Mouse (Mus musculus): ENCODE measurements around the gene Gmppa. TPM values are rescaled to one million over a fixed set of nuclear protein-coding genes. Genes with fewer than 3 reads are reported as not detected.

Gene Gmppa
- total RNA-seq, 2 experiments from 2014 or later: 65.0 to 69.4 TPM

GRCm38 (mm10) chr1:75458025-75458788 is 22.5 kb downstream of the Gmppa start:
- DNase-seq (ENCODE audit: extremely low spot score in 1 of 2, low spot score in 2 of 2): peak; percentile 57 to 62
- intact Hi-C loops (cut with DNase I): loop anchor here (2.0 kb wide), 1 partner anchor 13 kb away; no protein-coding TSS in a partner anchor
- no peak; the same call in 1 of the 2 replicates for TF ChIP-seq CTCF (IDR thresholded peaks at IDR 0.05)
- Histone ChIP-seq H3K4me3 (peak overlapping the region; percentile 43), H3K27ac (peak overlapping the region; percentile 88)

DNA sequence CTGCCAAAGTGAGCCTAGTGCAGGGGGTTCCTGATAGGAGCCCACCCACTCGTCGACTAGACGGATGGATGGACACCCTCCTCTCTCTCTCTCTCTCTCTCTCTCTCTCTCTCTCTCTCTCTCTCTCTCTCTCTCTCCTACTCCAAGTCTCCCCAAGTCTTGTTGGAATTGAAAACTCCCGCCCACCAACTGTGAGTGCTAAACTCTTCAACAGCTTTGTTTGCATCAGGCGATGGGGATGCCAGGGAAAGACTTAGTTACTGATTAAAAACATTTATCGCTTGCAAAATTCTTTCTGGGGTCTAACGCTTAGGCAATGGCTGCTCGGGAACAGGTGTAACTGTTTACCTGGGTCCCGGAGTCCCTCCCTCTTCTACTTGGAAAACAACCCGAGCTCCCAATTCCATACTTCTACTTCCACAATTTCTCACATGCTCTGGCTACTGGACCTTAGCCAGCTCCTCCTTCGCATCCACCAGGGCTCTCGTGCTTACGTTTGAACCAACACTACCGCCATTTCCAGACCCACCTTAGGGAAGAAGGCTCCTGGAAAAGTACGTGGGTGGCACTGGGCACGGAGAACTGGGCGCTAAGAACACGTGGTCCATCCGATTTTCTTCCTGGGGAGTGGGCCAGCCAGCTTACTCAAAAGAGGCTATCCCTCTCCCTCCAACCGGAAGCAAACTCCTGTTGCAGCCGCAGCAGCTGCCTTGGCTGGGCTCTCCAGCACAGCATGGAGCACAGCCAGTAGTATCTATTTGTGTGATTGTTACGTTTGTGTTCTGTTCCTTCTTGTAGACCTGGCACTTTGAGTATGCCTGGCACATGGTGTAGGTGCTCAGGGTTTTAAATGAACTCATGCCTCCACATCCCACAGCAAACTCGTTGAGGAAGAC is 23.3 kb downstream of the Gmppa start:
- intact Hi-C loops (cut with DNase I): loop anchor here (2.0 kb wide), 1 partner anchor 14 kb away; no protein-coding TSS in a partner anchor
- Histone ChIP-seq H3K4me3 (peak overlapping the region; percentile 43), H3K27ac (peak overlapping the region; percentile 88)
- peak in 1 of 2 experiments; percentile 70 for DNase-seq (ENCODE audit: extremely low spot score in 1 of 2, low spot score in 2 of 2)
- no peak for TF ChIP-seq CTCF (IDR thresholded peaks at IDR 0.05)

DNA sequence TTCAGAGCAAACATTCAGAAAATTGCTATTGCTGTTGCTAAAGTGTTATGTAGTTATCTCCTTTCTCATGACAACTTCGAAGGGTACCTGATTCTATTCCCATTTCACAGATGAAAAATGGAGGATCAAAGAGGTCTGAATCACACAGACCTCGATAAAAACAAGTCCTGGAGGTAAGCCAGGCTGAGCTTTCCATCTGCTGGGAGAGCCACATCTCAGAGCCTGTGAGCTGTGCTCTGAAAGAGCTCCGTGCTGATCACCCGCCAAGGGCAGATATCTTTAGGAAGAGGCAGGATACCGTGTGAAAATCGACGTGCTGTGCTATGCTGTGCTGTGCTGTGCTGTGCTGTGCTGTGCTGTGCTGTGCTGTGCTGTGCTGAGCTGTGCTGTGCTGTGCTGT is 24.6 kb downstream of the Gmppa start:
- DNase-seq (ENCODE audit: extremely low spot score in 1 of 2, low spot score in 2 of 2): no peak
- intact Hi-C loops (cut with DNase I): no loop called here
- TF ChIP-seq CTCF (IDR thresholded peaks at IDR 0.05): no peak
- Histone ChIP-seq H3K27ac (no peak overlapping the region), H3K4me3 (no peak overlapping the region)

- no peak for TF ChIP-seq CTCF (IDR thresholded peaks at IDR 0.05)
- DNase-seq (ENCODE audit: extremely low spot score in 1 of 2, low spot score in 2 of 2): no peak
- H3K4me3 ChIP-seq: no peak overlapping the region
- intact Hi-C loops (cut with DNase I): no loop called here
- H3K27ac ChIP-seq: no peak overlapping the region
Observed at GRCm38 (mm10) chr1:75462636-75463035, 26.9 kb downstream of the Gmppa start.

GRCm38 (mm10) chr1:75463652-75464204 is 28.0 kb downstream of the Gmppa start:
- DNase-seq (ENCODE audit: extremely low spot score in 1 of 2, low spot score in 2 of 2): no peak
- H3K4me3 ChIP-seq: no peak overlapping the region
- intact Hi-C loops (cut with DNase I): no loop called here
- TF ChIP-seq CTCF (IDR thresholded peaks at IDR 0.05): no peak
- H3K27ac ChIP-seq: no peak overlapping the region

- H3K27ac ChIP-seq: no peak overlapping the region
- TF ChIP-seq CTCF (IDR thresholded peaks at IDR 0.05): peak; percentile 85
- intact Hi-C loops (cut with DNase I): loop anchor here (1.0 kb wide), 2 partner anchors 22 to 124 kb away; no protein-coding TSS in a partner anchor
- DNase-seq (ENCODE audit: extremely low spot score in 1 of 2, low spot score in 2 of 2): peak; percentile 82 to 85
- no peak overlapping the region for H3K4me3 ChIP-seq
Observed at GRCm38 (mm10) chr1:75467215-75467927, 31.6 kb downstream of the Gmppa start.

DNA sequence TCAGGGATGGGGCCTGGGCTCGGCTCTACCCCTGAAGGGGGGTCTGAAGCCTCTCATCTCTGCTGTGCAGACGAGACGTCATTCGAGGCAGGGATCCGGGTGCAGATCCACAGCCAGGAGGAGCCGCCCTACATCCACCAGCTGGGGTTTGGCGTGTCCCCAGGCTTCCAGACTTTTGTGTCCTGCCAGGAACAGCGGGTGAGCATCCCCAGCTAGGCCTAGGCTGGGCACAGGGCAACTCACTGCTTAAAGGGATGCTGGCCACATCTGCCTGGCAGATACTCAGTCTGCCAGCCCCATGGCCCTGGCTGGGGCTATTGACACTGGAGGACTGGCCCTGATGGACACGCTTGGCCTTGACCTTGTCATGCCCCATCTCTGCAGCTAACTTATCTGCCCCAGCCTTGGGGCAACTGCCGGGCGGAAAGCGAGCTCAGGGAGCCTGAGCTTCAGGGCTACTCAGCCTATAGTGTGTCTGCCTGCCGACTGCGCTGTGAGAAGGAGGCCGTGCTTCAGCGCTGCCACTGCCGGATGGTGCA is 33.6 kb downstream of the Gmppa start:
- Histone ChIP-seq H3K27ac (no peak overlapping the region), H3K4me3 (no peak overlapping the region)
- intact Hi-C loops (cut with DNase I): no loop called here
- no peak for DNase-seq (ENCODE audit: extremely low spot score in 1 of 2, low spot score in 2 of 2)
- no peak for TF ChIP-seq CTCF (IDR thresholded peaks at IDR 0.05)

DNA sequence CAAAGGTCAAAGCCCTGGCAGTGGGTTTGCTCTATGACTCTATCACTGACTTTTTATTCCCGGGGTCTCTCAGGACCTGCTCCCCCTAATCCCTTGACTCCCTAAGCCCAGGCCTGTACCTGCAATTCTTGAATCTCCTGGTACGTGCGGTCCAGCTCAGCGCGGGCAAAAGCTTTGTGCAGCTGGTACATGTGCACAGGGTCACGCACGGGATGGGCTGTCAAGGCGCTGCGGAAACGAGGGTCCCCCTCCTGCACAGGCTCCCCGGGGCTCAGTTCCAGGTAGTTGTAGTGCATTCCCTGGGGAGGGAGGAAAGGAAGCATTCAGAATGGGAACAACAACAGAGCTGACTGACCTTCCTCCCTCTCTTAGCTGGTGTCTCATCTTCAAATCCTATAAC is 40.7 kb downstream of the Gmppa start:
- Histone ChIP-seq H3K27ac (no peak overlapping the region), H3K4me3 (no peak overlapping the region)
- intact Hi-C loops (cut with DNase I): loop anchor here (5.0 kb wide), 1 partner anchor 89 kb away; no protein-coding TSS in a partner anchor
- DNase-seq (ENCODE audit: extremely low spot score in 1 of 2, low spot score in 2 of 2): no peak
- TF ChIP-seq CTCF (IDR thresholded peaks at IDR 0.05): no peak

- Histone ChIP-seq H3K27ac (no peak overlapping the region), H3K4me3 (peak overlapping the region; percentile 87)
- peak; percentile 81 to 84 for DNase-seq (ENCODE audit: extremely low spot score in 1 of 2, low spot score in 2 of 2)
- intact Hi-C loops (cut with DNase I): loop anchor here (5.0 kb wide), 1 partner anchor 90 kb away; no protein-coding TSS in a partner anchor
- peak; percentile 81 for TF ChIP-seq CTCF (IDR thresholded peaks at IDR 0.05)
Observed at GRCm38 (mm10) chr1:75477264-75477965, 41.7 kb downstream of the Gmppa start.

DNA sequence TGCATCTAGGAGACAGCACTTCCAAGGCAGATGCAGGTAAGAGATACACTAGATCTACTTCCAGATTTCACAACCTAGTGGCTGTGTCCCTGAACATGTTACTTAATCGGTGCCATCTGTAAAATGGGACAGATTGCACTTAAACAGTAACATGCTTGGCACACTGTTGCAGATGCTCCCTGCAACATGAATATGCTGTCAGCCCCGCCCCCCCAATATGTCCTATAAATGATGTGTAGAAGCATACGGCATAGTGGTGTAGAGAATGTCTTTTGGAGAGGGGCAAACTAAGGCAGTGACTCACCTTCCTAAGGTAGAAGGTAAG is 42.2 kb downstream of the Gmppa start:
- Histone ChIP-seq H3K27ac (no peak overlapping the region; the same call in 1 of the 2 replicates), H3K4me3 (peak overlapping the region; percentile 87)
- DNase-seq (ENCODE audit: extremely low spot score in 1 of 2, low spot score in 2 of 2): no peak
- no peak for TF ChIP-seq CTCF (IDR thresholded peaks at IDR 0.05)
- intact Hi-C loops (cut with DNase I): loop anchor here (2.0 to 5.0 kb wide), 4 partner anchors 81 to 119 kb away; no protein-coding TSS in a partner anchor

Measured in left cerebral cortex, adult 2 months (tissue).